Mouse (Mus musculus) bone marrow macrophage, adult 2 months (primary cell): ENCODE data around the gene Mst1. TPM values are rescaled to one million over a fixed set of nuclear protein-coding genes. Genes with fewer than 3 reads are reported as not detected.

Experiments used
- H3K27ac ChIP-seq: 2 replicates; pipeline ENCODE4 v1.5.1; 2012; ENCODE audit warnings: low read depth, low read length; ENCODE audit not compliant: insufficient read depth
- H3K4me1 ChIP-seq: 2 replicates; pipeline ENCODE4 v1.6.1; 2012; ENCODE audit warnings: low read length; ENCODE audit not compliant: control insufficient read depth, insufficient read depth
- H3K4me3 ChIP-seq: 2 replicates; pipeline ENCODE4 v1.5.1; 2012; ENCODE audit warnings: mild to moderate bottlenecking, low read length, moderate library complexity; ENCODE audit not compliant: insufficient read depth
- CTCF ChIP-seq: IDR thresholded peaks from 2 replicates; pipeline ENCODE4 v1.5.1; 2012; ENCODE audit warnings: low read depth, mild to moderate bottlenecking, low read length, moderate library complexity
- POLR2A ChIP-seq: IDR thresholded peaks from 2 replicates; pipeline ENCODE4 v1.6.1; 2012; ENCODE audit warnings: mild to moderate bottlenecking, low read depth, low read length, borderline replicate concordance
- polyA plus RNA-seq: library from polyadenylated mRNA; stranded (reverse); fragments of >200 nt; gene quantifications from 2 replicates; pipeline ENCODE4 v1.2.4, GENCODE M21; 2012; ENCODE audit not compliant: missing spikeins, insufficient read depth, insufficient read length

Mst1 gene
- polyA plus RNA-seq, 1 experiment = not detected

GRCm38 (mm10) chr9:108056361-108057261 is 23.6 kb upstream of the Mst1 start:
- no peak overlapping the region for H3K27ac ChIP-seq
- H3K4me3 ChIP-seq = no peak overlapping the region
- H3K4me1 ChIP-seq = peaks cover 27% of the 10 kb centered on the region
- TF ChIP-seq CTCF (no peak), POLR2A (no peak)

- no peak overlapping the region for H3K4me3 ChIP-seq
- peaks cover 27% of the 10 kb centered on the region for H3K4me1 ChIP-seq
- H3K27ac ChIP-seq = no peak overlapping the region
- TF ChIP-seq POLR2A (no peak), CTCF (no peak)
Measured at GRCm38 (mm10) chr9:108057262-108057562, 23.0 kb upstream of the Mst1 start.

- H3K27ac ChIP-seq = no peak overlapping the region
- H3K4me3 ChIP-seq = no peak overlapping the region
- peaks cover 22% of the 10 kb centered on the region for H3K4me1 ChIP-seq
- TF ChIP-seq POLR2A (no peak), CTCF (no peak)
Measured at GRCm38 (mm10) chr9:108058291-108058690, 21.9 kb upstream of the Mst1 start.

GRCm38 (mm10) chr9:108062142-108062541 is 18.1 kb upstream of the Mst1 start:
- Histone ChIP-seq H3K27ac (no peak overlapping the region), H3K4me3 (no peak overlapping the region), H3K4me1 (0 out of 2 replicates have a peak, but pooled peaks cover 5% of the 10 kb centered on the region)
- no peak for TF ChIP-seq POLR2A
- TF ChIP-seq CTCF = no peak

- TF ChIP-seq POLR2A = no peak
- no peak overlapping the region for H3K4me3 ChIP-seq
- H3K4me1 ChIP-seq = 0 out of 2 replicates have a peak, but pooled peaks cover 5% of the 10 kb centered on the region
- H3K27ac ChIP-seq = no peak overlapping the region
Measured at GRCm38 (mm10) chr9:108063361-108063760, 16.9 kb upstream of the Mst1 start.

- Histone ChIP-seq H3K4me1 (0 out of 2 replicates have a peak, but pooled peaks cover 3% of the 10 kb centered on the region), H3K27ac (no peak overlapping the region), H3K4me3 (no peak overlapping the region)
- TF ChIP-seq POLR2A (no peak), CTCF (peak; percentile 65)
Measured at GRCm38 (mm10) chr9:108065491-108066011, 14.7 kb upstream of the Mst1 start.

- no peaks in the 10 kb centered on the region for H3K4me1 ChIP-seq
- H3K4me3 ChIP-seq = no peak overlapping the region
- TF ChIP-seq CTCF (no peak), POLR2A (no peak)
- H3K27ac ChIP-seq = no peak overlapping the region
Measured at GRCm38 (mm10) chr9:108067199-108067598, 13.0 kb upstream of the Mst1 start.

- Histone ChIP-seq H3K27ac (no peak overlapping the region), H3K4me1 (no peaks in the 10 kb centered on the region), H3K4me3 (no peak overlapping the region)
- peak; percentile 31 for TF ChIP-seq CTCF
- TF ChIP-seq POLR2A = no peak
Measured at GRCm38 (mm10) chr9:108067900-108068299, 12.3 kb upstream of the Mst1 start.

- no peak overlapping the region for H3K27ac ChIP-seq
- H3K4me1 ChIP-seq = peaks cover 8% of the 10 kb centered on the region
- no peak overlapping the region for H3K4me3 ChIP-seq
- TF ChIP-seq POLR2A (no peak), CTCF (no peak)
Measured at GRCm38 (mm10) chr9:108069007-108069406, 11.2 kb upstream of the Mst1 start.

GRCm38 (mm10) chr9:108069529-108069928 is 10.7 kb upstream of the Mst1 start:
- H3K4me1 ChIP-seq = peaks cover 8% of the 10 kb centered on the region
- H3K27ac ChIP-seq = no peak overlapping the region
- TF ChIP-seq CTCF (no peak), POLR2A (no peak)
- H3K4me3 ChIP-seq = no peak overlapping the region

- Histone ChIP-seq H3K4me1 (peaks cover 8% of the 10 kb centered on the region), H3K4me3 (no peak overlapping the region), H3K27ac (no peak overlapping the region)
- TF ChIP-seq POLR2A (no peak), CTCF (no peak)
Measured at GRCm38 (mm10) chr9:108071801-108072200, 8.4 kb upstream of the Mst1 start.
